Mouse (Mus musculus) forebrain, postnatal 0 days (tissue): Measurements from ENCODE around the gene Wwox. TPM values are rescaled to one million over a fixed set of nuclear protein-coding genes. Genes with fewer than 3 reads are reported as not detected.

Experiments used
- ATAC-seq: fragments of 200-750 bp; cut with Nextera tagmentation; 2 replicates; pipeline ENCODE4 v1.8.0; 2017; ENCODE audit warnings: mild to moderate bottlenecking, moderate library complexity
- DNase-seq: peaks from one replicate; pipeline ENCODE4 v3.0.0-alpha.2; 2015
- H3K27ac ChIP-seq: fragments of 300-500 bp; sonication (generic); 2 replicates; pipeline ENCODE4 v1.5.1; 2014; ENCODE audit warnings: low read depth, mild to moderate bottlenecking, antibody characterized with exemption, low read length, moderate library complexity, mixed read lengths
- H3K27me3 ChIP-seq: fragments of 300-500 bp; sonication (generic); 2 replicates; pipeline ENCODE4 v1.6.1; 2014; ENCODE audit warnings: mild to moderate bottlenecking, low read length, mixed read lengths; ENCODE audit not compliant: insufficient read depth
- H3K36me3 ChIP-seq: fragments of 300-500 bp; sonication (generic); 2 replicates; pipeline ENCODE4 v1.6.1; 2014; ENCODE audit warnings: mild to moderate bottlenecking, moderate library complexity; ENCODE audit not compliant: insufficient read depth
- H3K4me1 ChIP-seq: fragments of 300-500 bp; sonication (generic); 2 replicates; pipeline ENCODE4 v1.6.1; 2014; ENCODE audit warnings: antibody characterized with exemption; ENCODE audit not compliant: insufficient read depth
- H3K4me2 ChIP-seq: fragments of 300-500 bp; sonication (generic); 2 replicates; pipeline ENCODE4 v1.6.1; 2014; ENCODE audit warnings: low read depth, mild to moderate bottlenecking, moderate library complexity
- H3K4me3 ChIP-seq: fragments of 300-500 bp; sonication (generic); 2 replicates; pipeline ENCODE4 v1.5.1; 2014; ENCODE audit warnings: low read depth, low read length, mixed read lengths
- H3K9ac ChIP-seq: fragments of 300-500 bp; sonication (generic); 2 replicates; pipeline ENCODE4 v1.6.1; 2014; ENCODE audit warnings: mild to moderate bottlenecking
- H3K9me3 ChIP-seq: fragments of 300-500 bp; sonication (generic); 2 replicates; pipeline ENCODE4 v1.6.1; 2016; ENCODE audit warnings: low read length
- CTCF ChIP-seq: sonication (generic); IDR thresholded peaks from 2 replicates; pipeline ENCODE4 v1.5.1; 2016; ENCODE audit warnings: antibody characterized with exemption, control low read depth, low read depth
- WGBS: fragments of 180-500 bp; shearing (Covaris S2); extraction: QIAGEN DNeasy Blood & Tissue Kit; methylation state at CpG from one replicate; pipeline ENCODE4 v1.1.7; 2014; 5-methylcytosine and 5-hydroxymethylcytosine counted together
- polyA plus RNA-seq: library from polyadenylated mRNA; unstranded; fragments of >200 nt; fragmentation: Nextera tagmentation; extraction: Ambion mirVana; gene quantifications from 2 replicates; pipeline ENCODE4 v1.2.1, GENCODE M21; 2015
- total RNA-seq: library from RNA; depleted of rRNA; stranded (reverse); fragments of >200 nt; gene quantifications from 2 replicates; pipeline ENCODE4 v1.2.3, GENCODE M21; 2014

Wwox gene
- total and polyA plus RNA-seq, 2 experiments from 2014 or later, result 13.2 to 17.3 TPM

DNA sequence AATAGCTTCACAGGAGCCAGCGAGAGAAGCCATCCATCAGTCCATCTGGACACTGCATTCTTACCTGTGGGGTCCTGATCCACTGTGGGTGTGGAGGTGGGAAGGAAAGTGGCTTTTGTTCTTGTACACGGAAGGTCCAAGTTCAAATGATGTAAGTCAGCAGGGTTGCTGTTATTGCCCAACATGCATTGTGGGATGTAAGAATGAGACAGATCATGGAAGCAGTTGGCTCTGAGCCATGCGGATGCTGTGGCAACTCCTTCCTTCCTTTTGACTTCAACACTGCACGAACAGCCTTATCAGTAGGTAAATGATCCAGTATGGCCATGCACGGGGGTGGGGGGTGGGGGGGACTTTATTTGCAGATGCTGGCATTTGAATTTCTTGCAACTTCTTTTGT, 155.4 kb downstream of the Wwox start:
- DNase-seq (no peak), ATAC-seq (no peak)
- H3K27me3 ChIP-seq, result peaks cover 31% of the 10 kb centered on the region
- H3K27ac ChIP-seq, result no peak overlapping the region
- H3K36me3 ChIP-seq, result no peaks in the 10 kb centered on the region
- no peak overlapping the region for H3K4me3 ChIP-seq
- WGBS, result 78% methylated on average over 5 of the region's 5 CpGs
- no peak overlapping the region for H3K4me2 ChIP-seq
- peaks cover 5% of the 10 kb centered on the region; the same call in 1 of the 2 replicates for H3K9me3 ChIP-seq
- H3K4me1 ChIP-seq, result peaks cover 8% of the 10 kb centered on the region; the same call in 1 of the 2 replicates
- no peak overlapping the region for H3K9ac ChIP-seq
- TF ChIP-seq CTCF, result no peak

- H3K9ac ChIP-seq, result no peak overlapping the region
- H3K27ac ChIP-seq, result no peak overlapping the region
- ATAC-seq, result no peak
- WGBS, result 54% methylated on average over 10 of the region's 10 CpGs
- no peak overlapping the region for H3K4me2 ChIP-seq
- TF ChIP-seq CTCF, result no peak
- no peaks in the 10 kb centered on the region for H3K36me3 ChIP-seq
- H3K4me3 ChIP-seq, result no peak overlapping the region
- H3K4me1 ChIP-seq, result 0 out of 2 replicates have a peak, but pooled peaks cover 6% of the 10 kb centered on the region
- DNase-seq, result no peak
- H3K9me3 ChIP-seq, result peaks cover 5% of the 10 kb centered on the region; the same call in 1 of the 2 replicates
- peaks cover 35% of the 10 kb centered on the region for H3K27me3 ChIP-seq
Measured at GRCm38 (mm10) chr8:114599555-114599954, 160.1 kb downstream of the Wwox start.

- H3K27ac ChIP-seq, result no peak overlapping the region
- H3K4me2 ChIP-seq, result no peak overlapping the region
- peaks cover 33% of the 10 kb centered on the region for H3K27me3 ChIP-seq
- H3K4me1 ChIP-seq, result 0 out of 2 replicates have a peak, but pooled peaks cover 6% of the 10 kb centered on the region
- H3K4me3 ChIP-seq, result no peak overlapping the region
- no peak for TF ChIP-seq CTCF
- peaks cover 5% of the 10 kb centered on the region; the same call in 1 of the 2 replicates for H3K9me3 ChIP-seq
- H3K9ac ChIP-seq, result no peak overlapping the region
- ATAC-seq (no peak), DNase-seq (peak; percentile 45)
- H3K36me3 ChIP-seq, result no peaks in the 10 kb centered on the region
- 24% methylated on average over 11 of the region's 11 CpGs for WGBS
Measured at GRCm38 (mm10) chr8:114600196-114600595, 160.7 kb downstream of the Wwox start.

DNA sequence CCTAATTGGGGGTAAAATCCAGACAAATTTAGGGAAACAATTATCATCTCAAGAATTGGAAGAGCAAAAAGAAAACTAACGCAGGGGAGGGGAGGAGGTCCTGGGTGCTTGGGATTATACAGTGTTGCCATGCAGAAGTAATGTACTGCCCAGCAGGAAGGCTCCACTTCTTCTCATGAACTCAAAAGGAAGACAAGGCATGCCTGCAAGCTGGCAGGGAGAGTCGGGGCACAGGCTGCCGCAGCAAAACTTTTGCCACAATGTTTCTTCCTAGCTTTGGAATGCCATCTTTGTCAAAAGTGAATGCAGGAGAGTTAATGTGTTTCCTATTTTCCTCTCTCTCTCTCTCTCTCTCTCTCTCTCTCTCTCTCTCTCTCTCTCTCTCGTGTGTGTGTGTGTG, 163.6 kb downstream of the Wwox start:
- no peak for DNase-seq
- Histone ChIP-seq H3K27ac (no peak overlapping the region), H3K9ac (no peak overlapping the region), H3K36me3 (no peaks in the 10 kb centered on the region), H3K9me3 (no peaks in the 10 kb centered on the region), H3K4me3 (no peak overlapping the region), H3K4me2 (no peak overlapping the region), H3K27me3 (peaks cover 36% of the 10 kb centered on the region), H3K4me1 (0 out of 2 replicates have a peak, but pooled peaks cover 6% of the 10 kb centered on the region)
- no peak for ATAC-seq
- 18% methylated on average over 3 of the region's 4 CpGs for WGBS
- no peak for TF ChIP-seq CTCF

DNA sequence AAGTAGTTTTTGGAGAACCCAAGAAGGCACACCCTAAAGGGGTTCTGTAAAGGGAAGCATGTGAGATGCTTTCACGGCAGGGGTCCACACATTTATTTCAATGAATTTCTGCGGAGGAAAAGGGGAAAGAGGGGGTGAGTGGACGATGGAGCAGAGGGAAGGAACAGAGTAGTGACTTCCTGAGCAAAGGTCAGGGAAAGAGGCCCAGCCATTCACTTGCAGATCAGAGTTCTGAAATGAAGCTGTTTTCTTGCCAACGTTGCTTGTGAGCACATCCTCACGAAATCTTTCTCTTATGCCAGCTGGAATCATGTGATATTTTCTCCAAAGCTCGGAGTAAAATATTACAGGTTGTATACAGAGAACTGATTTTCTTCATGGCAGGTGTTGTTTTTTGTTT, 164.1 kb downstream of the Wwox start:
- H3K4me1 ChIP-seq, result 0 out of 2 replicates have a peak, but pooled peaks cover 6% of the 10 kb centered on the region
- H3K9ac ChIP-seq, result no peak overlapping the region
- H3K9me3 ChIP-seq, result no peaks in the 10 kb centered on the region
- WGBS, result 20% methylated on average over 6 of the region's 6 CpGs
- H3K27ac ChIP-seq, result no peak overlapping the region
- DNase-seq (no peak), ATAC-seq (no peak)
- H3K4me3 ChIP-seq, result no peak overlapping the region
- no peaks in the 10 kb centered on the region for H3K36me3 ChIP-seq
- peaks cover 36% of the 10 kb centered on the region for H3K27me3 ChIP-seq
- no peak overlapping the region for H3K4me2 ChIP-seq
- TF ChIP-seq CTCF, result no peak

DNA sequence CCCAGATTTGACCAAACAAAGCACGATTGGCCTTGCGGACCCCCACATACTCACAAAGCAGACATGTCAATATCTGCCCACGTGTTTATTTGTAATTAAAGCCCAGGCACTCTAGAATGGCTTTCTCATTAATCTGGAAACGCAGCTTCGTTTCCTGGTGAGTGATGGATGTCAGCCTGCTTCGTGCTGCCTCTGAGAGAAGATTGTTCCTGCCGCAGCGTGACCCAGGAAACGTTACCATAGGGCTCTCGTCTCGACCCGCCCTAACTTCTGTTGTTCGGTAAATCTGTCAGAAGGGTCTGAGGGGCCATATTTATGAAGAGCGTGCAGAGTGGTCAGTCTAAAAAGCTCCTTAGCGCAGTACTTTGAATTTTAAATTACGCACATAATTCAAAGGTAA, 164.9 kb downstream of the Wwox start:
- DNase-seq, result no peak
- 0 out of 2 replicates have a peak, but pooled peaks cover 6% of the 10 kb centered on the region for H3K4me1 ChIP-seq
- peaks cover 29% of the 10 kb centered on the region for H3K27me3 ChIP-seq
- no peak overlapping the region for H3K27ac ChIP-seq
- H3K4me3 ChIP-seq, result no peak overlapping the region
- 24% methylated on average over 16 of the region's 16 CpGs for WGBS
- no peak for ATAC-seq
- H3K9me3 ChIP-seq, result no peaks in the 10 kb centered on the region
- no peak for TF ChIP-seq CTCF
- H3K4me2 ChIP-seq, result no peak overlapping the region
- no peak overlapping the region for H3K9ac ChIP-seq
- no peaks in the 10 kb centered on the region for H3K36me3 ChIP-seq

- no peaks in the 10 kb centered on the region for H3K9me3 ChIP-seq
- H3K9ac ChIP-seq, result no peak overlapping the region
- no peak for ATAC-seq
- H3K36me3 ChIP-seq, result no peaks in the 10 kb centered on the region
- H3K4me2 ChIP-seq, result no peak overlapping the region
- no peak overlapping the region for H3K4me3 ChIP-seq
- H3K27ac ChIP-seq, result no peak overlapping the region
- TF ChIP-seq CTCF, result no peak
- no peak for DNase-seq
- 66% methylated on average over 2 of the region's 2 CpGs for WGBS
- H3K27me3 ChIP-seq, result peaks cover 27% of the 10 kb centered on the region
- 0 out of 2 replicates have a peak, but pooled peaks cover 6% of the 10 kb centered on the region for H3K4me1 ChIP-seq
Measured at GRCm38 (mm10) chr8:114605651-114606050, 166.2 kb downstream of the Wwox start.
